Mouse (Mus musculus) retina, postnatal 1 day (tissue): Measurements from ENCODE around the gene Spsb1.

ENCODE experiments used
- DNase-seq: peaks from one replicate; pipeline ENCODE4 v3.0.0-alpha.2; 2012

The Spsb1 gene

GRCm38 (mm10) chr4:149910558-149910957, 44.3 kb downstream of the Spsb1 start:
- peak; percentile 56 for DNase-seq

GRCm38 (mm10) chr4:149909551-149909950, 45.3 kb downstream of the Spsb1 start:
- DNase-seq: no peak

- DNase-seq: no peak
Observed at GRCm38 (mm10) chr4:149908923-149909322, 45.9 kb downstream of the Spsb1 start.

- DNase-seq: no peak
Observed at GRCm38 (mm10) chr4:149907656-149908055, 47.2 kb downstream of the Spsb1 start.

- no peak for DNase-seq
Observed at GRCm38 (mm10) chr4:149906921-149907320, 47.9 kb downstream of the Spsb1 start.

GRCm38 (mm10) chr4:149905302-149905974, 49.4 kb downstream of the Spsb1 start:
- DNase-seq: no peak

- DNase-seq: no peak
Observed at GRCm38 (mm10) chr4:149903026-149903425, 51.8 kb downstream of the Spsb1 start.

GRCm38 (mm10) chr4:149901349-149901782, 53.5 kb downstream of the Spsb1 start:
- no peak for DNase-seq

GRCm38 (mm10) chr4:149897661-149898260, 57.1 kb downstream of the Spsb1 start:
- DNase-seq: no peak

- no peak for DNase-seq
Observed at GRCm38 (mm10) chr4:149896024-149896538, 58.8 kb downstream of the Spsb1 start.

GRCm38 (mm10) chr4:149895226-149895625, 59.6 kb downstream of the Spsb1 start:
- no peak for DNase-seq

GRCm38 (mm10) chr4:149894300-149894699, 60.5 kb downstream of the Spsb1 start:
- DNase-seq: no peak

- DNase-seq: peak; percentile 56
Observed at GRCm38 (mm10) chr4:149893611-149894151, 61.2 kb downstream of the Spsb1 start.

- no peak for DNase-seq
Observed at GRCm38 (mm10) chr4:149891172-149891960, 63.5 kb downstream of the Spsb1 start.

- no peak for DNase-seq
Observed at GRCm38 (mm10) chr4:149890551-149890950, 64.3 kb downstream of the Spsb1 start.

- peak; percentile 38 for DNase-seq
Observed at GRCm38 (mm10) chr4:149889851-149890250, 65.0 kb downstream of the Spsb1 start.

GRCm38 (mm10) chr4:149888736-149889470, 65.9 kb downstream of the Spsb1 start:
- no peak for DNase-seq

- no peak for DNase-seq
Observed at GRCm38 (mm10) chr4:149888156-149888555, 66.7 kb downstream of the Spsb1 start.

- peak; percentile 79 for DNase-seq
Observed at GRCm38 (mm10) chr4:149886298-149887271, 68.3 kb downstream of the Spsb1 start.

- DNase-seq: no peak
Observed at GRCm38 (mm10) chr4:149883990-149884389, 70.9 kb downstream of the Spsb1 start.
